Mouse (Mus musculus): ENCODE data around the gene Nectin4.

- TF ChIP-seq CTCF (IDR thresholded peaks at IDR 0.05; ENCODE audit: low read depth, low read length) (no peak), POLR2A (IDR thresholded peaks at IDR 0.05; ENCODE audit: extremely low read depth, insufficient read depth, low read length) (no peak)
Observed at GRCm38 (mm10) chr1:171360253-171360652, 9.6 kb upstream of the Nectin4 start.
